Mouse (Mus musculus): ENCODE data around the gene Itga4. TPM values are rescaled to one million over a fixed set of nuclear protein-coding genes. Genes with fewer than 3 reads are reported as not detected.
A peak's percentile ranks its signal among the peaks of the same experiment; 100 is the strongest.

Itga4 gene
- polyA plus RNA-seq, 1 experiment from 2014 or later, result 2.6 TPM

DNA sequence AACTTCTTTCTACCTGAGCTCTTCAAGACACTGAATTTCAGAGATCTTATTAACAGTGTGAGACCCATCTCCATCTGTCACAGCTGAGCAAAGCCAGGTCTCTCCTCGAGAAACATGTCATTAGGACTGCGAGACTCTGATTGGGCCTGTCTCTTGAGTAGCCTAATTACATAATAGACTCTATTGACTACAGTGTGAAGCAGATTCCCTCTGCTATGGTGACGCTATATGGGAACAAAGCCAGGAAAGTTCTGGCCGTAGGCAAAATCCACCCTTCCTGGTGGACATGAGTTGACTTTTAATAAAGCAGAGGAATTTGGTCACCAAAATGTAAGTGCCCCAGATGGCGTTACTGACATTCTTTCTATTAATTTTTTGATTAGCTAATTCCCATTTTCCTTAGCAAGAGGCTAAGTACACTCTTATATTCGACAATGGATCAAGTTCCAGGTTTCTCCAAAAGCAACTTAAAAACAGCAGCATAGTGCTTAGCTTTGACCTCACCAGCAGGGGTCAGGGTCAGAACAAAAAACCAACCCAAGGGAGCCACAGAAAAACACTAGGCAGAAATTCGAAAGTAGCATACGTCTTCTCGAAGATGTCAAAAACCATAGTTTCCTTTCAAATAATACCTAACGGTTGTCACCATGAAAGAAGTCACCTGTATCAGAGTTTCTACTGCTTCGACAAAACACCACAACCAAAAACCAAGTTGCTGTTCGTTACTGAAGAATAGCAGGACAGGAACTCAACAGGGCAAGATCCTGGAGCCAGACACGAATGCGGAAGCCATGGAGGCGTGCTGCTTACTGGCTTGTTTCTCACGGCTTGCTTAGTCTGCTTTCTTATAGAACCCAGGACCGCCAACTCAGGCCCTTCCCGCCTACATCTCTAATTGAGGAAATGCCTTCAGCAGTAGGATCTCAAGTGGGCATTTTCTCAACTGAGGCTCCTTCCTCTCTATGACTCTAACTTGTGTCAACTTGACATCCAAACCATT is 112.5 kb downstream of the Itga4 start:
- peaks cover 7% of the 10 kb centered on the region for H3K4me1 ChIP-seq
- H3K9me3 ChIP-seq (replicated peaks), result no peaks in the 10 kb centered on the region
- no peak overlapping the region for H3K9ac ChIP-seq
- peak; percentile 81; the same call in 1 of the 2 replicates for ATAC-seq
- 66% methylated on average over 18 of the region's 18 CpGs for WGBS
- no peak overlapping the region for H3K4me2 ChIP-seq
- H3K27ac ChIP-seq, result no peak overlapping the region
- no peak overlapping the region for H3K4me3 ChIP-seq
- no peaks in the 10 kb centered on the region for H3K36me3 ChIP-seq (ENCODE audit: poor library complexity, severe bottlenecking)
- H3K27me3 ChIP-seq, result no peaks in the 10 kb centered on the region

GRCm38 (mm10) chr2:79368661-79369060 is 113.4 kb downstream of the Itga4 start:
- Histone ChIP-seq H3K27ac (no peak overlapping the region), H3K27me3 (no peaks in the 10 kb centered on the region), H3K4me2 (no peak overlapping the region), H3K4me3 (no peak overlapping the region), H3K9me3 (replicated peaks) (no peaks in the 10 kb centered on the region), H3K4me1 (peaks cover 7% of the 10 kb centered on the region), H3K36me3 (ENCODE audit: poor library complexity, severe bottlenecking) (no peaks in the 10 kb centered on the region), H3K9ac (no peak overlapping the region)
- ATAC-seq, result no peak
- 89% methylated on average over 12 of the region's 12 CpGs for WGBS

DNA sequence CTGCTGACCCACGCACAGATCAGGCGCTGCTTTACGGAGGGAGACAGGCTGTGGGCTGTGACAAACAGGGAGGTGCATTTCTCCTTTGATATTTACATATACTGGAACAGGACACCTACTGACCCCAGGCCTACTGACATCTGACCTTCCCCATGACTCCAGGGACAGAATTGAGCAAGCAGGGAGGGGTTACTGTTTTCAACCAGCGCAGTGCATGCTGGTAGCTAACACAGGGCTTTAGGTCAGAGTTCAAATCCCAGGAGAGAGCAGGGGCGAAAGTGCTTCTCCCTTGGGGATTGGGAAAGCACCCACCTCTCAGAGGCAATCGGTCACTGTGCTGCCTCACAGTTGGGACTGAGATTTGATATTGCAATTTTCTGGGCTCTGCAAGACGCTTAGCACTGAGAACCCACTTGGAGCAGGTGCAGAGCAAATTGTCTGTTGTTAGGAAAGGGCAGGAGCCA is 113.9 kb downstream of the Itga4 start:
- Histone ChIP-seq H3K4me3 (no peak overlapping the region), H3K9ac (no peak overlapping the region), H3K27me3 (no peaks in the 10 kb centered on the region), H3K36me3 (ENCODE audit: poor library complexity, severe bottlenecking) (no peaks in the 10 kb centered on the region), H3K27ac (no peak overlapping the region), H3K9me3 (replicated peaks) (no peaks in the 10 kb centered on the region), H3K4me1 (peaks cover 7% of the 10 kb centered on the region), H3K4me2 (no peak overlapping the region)
- 74% methylated on average over 7 of the region's 7 CpGs for WGBS
- ATAC-seq, result no peak

DNA sequence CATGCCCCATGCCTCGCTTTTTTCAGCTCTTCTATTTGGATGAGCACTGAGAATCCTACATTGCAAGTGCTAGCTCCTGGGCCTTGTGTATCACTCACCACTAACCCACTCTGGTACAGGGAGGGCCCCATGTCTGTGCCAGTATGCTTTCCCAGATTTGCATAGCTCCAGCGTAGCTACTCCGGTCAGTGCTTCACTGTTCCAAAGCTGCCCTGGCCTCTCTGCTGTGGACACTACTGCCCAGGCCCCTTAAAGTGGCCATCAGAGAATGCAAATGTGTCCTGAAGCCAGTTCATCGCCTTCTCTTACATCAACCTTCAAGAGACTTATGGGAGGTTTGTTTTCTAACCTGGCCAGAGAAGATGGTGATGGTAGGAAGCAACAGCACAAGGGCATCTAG is 114.7 kb downstream of the Itga4 start:
- peaks cover 7% of the 10 kb centered on the region for H3K4me1 ChIP-seq
- no peak overlapping the region for H3K27ac ChIP-seq
- no peak overlapping the region for H3K4me2 ChIP-seq
- H3K27me3 ChIP-seq, result no peaks in the 10 kb centered on the region
- no peak overlapping the region for H3K4me3 ChIP-seq
- H3K36me3 ChIP-seq (ENCODE audit: poor library complexity, severe bottlenecking), result no peaks in the 10 kb centered on the region
- no peak overlapping the region for H3K9ac ChIP-seq
- 86% methylated on average over 4 of the region's 4 CpGs for WGBS
- no peak for ATAC-seq
- H3K9me3 ChIP-seq (replicated peaks), result no peaks in the 10 kb centered on the region

GRCm38 (mm10) chr2:79370711-79371312 is 115.6 kb downstream of the Itga4 start:
- Histone ChIP-seq H3K9ac (no peak overlapping the region), H3K4me3 (no peak overlapping the region), H3K27ac (no peak overlapping the region), H3K36me3 (ENCODE audit: poor library complexity, severe bottlenecking) (no peaks in the 10 kb centered on the region), H3K4me1 (peaks cover 7% of the 10 kb centered on the region), H3K4me2 (no peak overlapping the region), H3K9me3 (replicated peaks) (no peaks in the 10 kb centered on the region), H3K27me3 (0 out of 2 replicates have a peak, but pooled peaks cover 2% of the 10 kb centered on the region)
- 86% methylated on average over 9 of the region's 9 CpGs for WGBS
- ATAC-seq, result no peak

DNA sequence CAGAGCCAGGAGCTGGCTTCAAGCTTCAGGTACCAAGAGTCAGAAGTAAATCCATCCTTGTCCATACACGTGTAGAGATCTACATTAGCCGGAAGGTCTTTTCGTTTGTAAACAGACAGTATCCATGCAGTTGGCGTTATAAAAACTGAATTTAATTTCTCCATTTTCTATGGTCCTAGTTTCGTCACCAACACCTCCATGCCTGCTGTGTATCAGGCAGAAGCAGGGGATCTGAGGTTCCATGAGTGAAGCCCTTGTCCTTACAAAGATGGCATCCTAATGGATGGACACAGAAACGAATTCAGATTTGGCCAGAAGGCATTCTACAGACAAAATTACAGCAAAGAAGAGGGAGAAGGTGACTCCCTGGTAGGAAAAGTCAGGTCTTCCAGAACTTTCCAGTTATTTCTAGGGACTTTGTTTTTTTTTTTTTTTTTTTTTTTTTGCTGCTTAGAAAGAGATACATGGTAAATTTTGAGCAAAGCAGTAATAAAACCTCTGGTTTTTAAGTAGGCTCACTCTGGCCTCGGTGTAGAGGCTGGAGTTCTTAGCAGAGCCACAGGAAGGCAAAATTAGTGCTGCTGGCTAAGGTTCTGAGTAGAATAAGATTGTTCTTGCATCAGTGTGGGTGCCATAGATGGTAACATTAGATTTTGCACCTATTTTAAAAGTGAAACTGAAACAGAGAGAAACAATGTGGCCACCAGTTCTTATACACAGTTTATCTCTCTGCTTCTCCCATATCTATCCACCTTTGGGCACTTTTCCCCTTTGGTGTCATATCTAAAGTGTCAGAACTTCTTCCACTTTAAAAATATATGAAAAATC is 116.3 kb downstream of the Itga4 start:
- WGBS, result 92% methylated on average over 7 of the region's 7 CpGs
- no peak for ATAC-seq
- no peak overlapping the region for H3K9ac ChIP-seq

GRCm38 (mm10) chr2:79372154-79372467 is 116.9 kb downstream of the Itga4 start:
- ATAC-seq, result no peak
- WGBS, result 82% methylated on average over 2 of the region's 2 CpGs

More for the DNA sequence above, 116.3 kb downstream of the Itga4 start:
- Histone ChIP-seq H3K4me3 (no peak overlapping the region), H3K9me3 (replicated peaks) (no peaks in the 10 kb centered on the region), H3K36me3 (ENCODE audit: poor library complexity, severe bottlenecking) (no peaks in the 10 kb centered on the region), H3K27ac (no peak overlapping the region), H3K4me1 (peaks cover 7% of the 10 kb centered on the region), H3K4me2 (no peak overlapping the region), H3K27me3 (0 out of 2 replicates have a peak, but pooled peaks cover 3% of the 10 kb centered on the region)

GRCm38 (mm10) chr2:79372486-79373200 is 117.4 kb downstream of the Itga4 start:
- H3K9ac ChIP-seq, result no peak overlapping the region
- WGBS, result 46% methylated on average over 6 of the region's 6 CpGs
- 0 out of 2 replicates have a peak, but pooled peaks cover 3% of the 10 kb centered on the region for H3K27me3 ChIP-seq
- H3K4me1 ChIP-seq, result peaks cover 1% of the 10 kb centered on the region; the same call in 1 of the 2 replicates
- H3K36me3 ChIP-seq (ENCODE audit: poor library complexity, severe bottlenecking), result no peaks in the 10 kb centered on the region
- ATAC-seq, result peak; percentile 57; the same call in 1 of the 2 replicates
- H3K4me3 ChIP-seq, result no peak overlapping the region
- H3K4me2 ChIP-seq, result no peak overlapping the region
- no peaks in the 10 kb centered on the region for H3K9me3 ChIP-seq (replicated peaks)
- H3K27ac ChIP-seq, result no peak overlapping the region

More at GRCm38 (mm10) chr2:79372154-79372467, 116.9 kb downstream of the Itga4 start:
- Histone ChIP-seq H3K36me3 (ENCODE audit: poor library complexity, severe bottlenecking) (no peaks in the 10 kb centered on the region), H3K9ac (no peak overlapping the region), H3K27me3 (0 out of 2 replicates have a peak, but pooled peaks cover 3% of the 10 kb centered on the region), H3K9me3 (replicated peaks) (no peaks in the 10 kb centered on the region), H3K4me2 (no peak overlapping the region), H3K4me3 (no peak overlapping the region), H3K27ac (no peak overlapping the region), H3K4me1 (peaks cover 6% of the 10 kb centered on the region)

DNA sequence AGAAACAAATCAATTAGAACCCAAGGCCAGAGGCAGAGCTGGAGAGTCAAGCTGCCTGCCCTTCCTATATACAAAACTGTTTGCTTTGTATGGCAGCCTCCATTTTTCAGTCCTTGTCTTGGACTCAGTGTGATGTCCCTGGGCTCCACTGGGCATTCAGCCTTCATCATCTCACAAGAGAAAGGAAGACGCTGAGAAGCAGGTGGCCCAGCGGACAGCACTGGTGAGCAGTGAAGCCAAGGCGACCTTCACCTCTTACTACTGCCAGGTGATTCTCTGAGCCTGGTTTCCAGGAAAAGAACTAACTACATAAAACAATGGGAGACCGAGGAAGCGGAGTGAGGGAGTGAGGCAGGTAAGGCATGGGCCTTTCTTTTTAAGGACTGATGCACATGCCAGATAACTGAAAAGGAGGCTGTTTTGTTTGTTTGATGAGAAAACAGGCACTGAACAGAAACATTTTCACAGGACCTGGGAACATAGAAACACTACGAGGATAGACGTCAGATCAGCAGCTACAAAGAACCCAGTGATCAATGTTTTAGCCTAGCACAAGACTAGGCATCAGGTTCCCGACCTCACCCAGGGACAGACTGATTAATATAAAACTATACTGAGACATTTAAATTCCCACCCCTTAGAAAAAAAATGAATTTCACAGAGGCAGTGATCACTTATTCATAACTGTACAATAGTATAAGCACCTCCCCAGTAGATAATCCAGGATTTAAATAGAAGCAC is 123.3 kb downstream of the Itga4 start:
- Histone ChIP-seq H3K4me2 (no peak overlapping the region), H3K9ac (no peak overlapping the region), H3K36me3 (ENCODE audit: poor library complexity, severe bottlenecking) (no peaks in the 10 kb centered on the region), H3K4me3 (no peak overlapping the region), H3K9me3 (replicated peaks) (no peaks in the 10 kb centered on the region), H3K27ac (peak overlapping the region; percentile 65), H3K27me3 (0 out of 2 replicates have a peak, but pooled peaks cover 3% of the 10 kb centered on the region), H3K4me1 (peaks cover 17% of the 10 kb centered on the region)
- WGBS, result 47% methylated on average over 8 of the region's 8 CpGs
- no peak; the same call in 1 of the 2 replicates for ATAC-seq

GRCm38 (mm10) chr2:79379087-79380041 is 124.1 kb downstream of the Itga4 start:
- peak; percentile 85 for ATAC-seq
- Histone ChIP-seq H3K36me3 (ENCODE audit: poor library complexity, severe bottlenecking) (no peaks in the 10 kb centered on the region), H3K27me3 (0 out of 2 replicates have a peak, but pooled peaks cover 3% of the 10 kb centered on the region), H3K4me1 (peaks cover 17% of the 10 kb centered on the region), H3K4me2 (peak overlapping the region; percentile 24), H3K9ac (no peak overlapping the region), H3K9me3 (replicated peaks) (no peaks in the 10 kb centered on the region), H3K4me3 (no peak overlapping the region), H3K27ac (peak overlapping the region; percentile 65; the same call in 1 of the 2 replicates)
- WGBS, result 10% methylated on average over 12 of the region's 12 CpGs

Data from forebrain, embryonic 13.5 days (tissue).